Mouse (Mus musculus): ENCODE measurements around the gene Slbp.

DNA sequence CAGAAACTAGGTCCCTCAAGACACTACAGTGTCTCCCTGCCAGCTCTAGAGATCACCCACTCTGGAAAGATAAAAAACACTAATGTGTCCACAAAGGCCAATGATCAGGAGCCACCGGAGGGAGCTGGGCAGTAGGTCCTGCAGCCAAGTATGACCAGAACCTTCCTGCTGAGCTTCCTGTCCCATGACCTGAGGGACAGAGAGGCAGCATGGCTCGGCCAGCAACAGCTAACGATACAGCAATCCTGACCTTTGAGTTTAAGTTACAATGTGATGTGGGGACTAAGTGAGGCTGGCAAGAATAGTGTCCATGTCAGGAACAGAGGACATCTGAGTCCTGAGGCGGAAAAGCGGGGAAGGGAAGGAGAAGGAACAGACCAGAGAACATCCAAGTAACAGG lies 47.1 kb downstream of the Slbp start:
- TF ChIP-seq CTCF (IDR thresholded peaks at IDR 0.05; ENCODE audit: insufficient read depth, low read depth, low read length): no peak
- no peak for TF ChIP-seq POLR2A (IDR thresholded peaks at IDR 0.05; ENCODE audit: insufficient read depth, low read depth, low read length)

Measured in olfactory bulb, adult 2 months (tissue).